Mouse (Mus musculus): Measurements from ENCODE around the gene Myo5c. TPM values are rescaled to one million over a fixed set of nuclear protein-coding genes. Genes with fewer than 3 reads are reported as not detected.

The Myo5c gene
- polyA plus RNA-seq, 1 experiment = 10.3 TPM

GRCm38 (mm10) chr9:75282179-75282578, 50.4 kb downstream of the Myo5c start:
- no peak for DNase-seq (ENCODE audit: low spot score)

GRCm38 (mm10) chr9:75282830-75283229, 51.0 kb downstream of the Myo5c start:
- DNase-seq (ENCODE audit: low spot score) = no peak

- no peak for DNase-seq (ENCODE audit: low spot score)
Measured at GRCm38 (mm10) chr9:75283636-75284035, 51.8 kb downstream of the Myo5c start.

GRCm38 (mm10) chr9:75285363-75285762, 53.5 kb downstream of the Myo5c start:
- DNase-seq (ENCODE audit: low spot score) = no peak

- DNase-seq (ENCODE audit: low spot score) = no peak
Measured at GRCm38 (mm10) chr9:75287636-75288035, 55.8 kb downstream of the Myo5c start.

- DNase-seq (ENCODE audit: low spot score) = no peak
Measured at GRCm38 (mm10) chr9:75289545-75289944, 57.7 kb downstream of the Myo5c start.

GRCm38 (mm10) chr9:75299342-75299741, 67.5 kb downstream of the Myo5c start:
- DNase-seq (ENCODE audit: low spot score) = no peak

GRCm38 (mm10) chr9:75303033-75303432, 71.2 kb downstream of the Myo5c start:
- DNase-seq (ENCODE audit: low spot score) = no peak

- DNase-seq (ENCODE audit: low spot score) = no peak
Measured at GRCm38 (mm10) chr9:75303701-75304261, 72.0 kb downstream of the Myo5c start.

- no peak for DNase-seq (ENCODE audit: low spot score)
Measured at GRCm38 (mm10) chr9:75304286-75304685, 72.5 kb downstream of the Myo5c start.

- no peak for DNase-seq (ENCODE audit: low spot score)
Measured at GRCm38 (mm10) chr9:75306126-75306898, 74.5 kb downstream of the Myo5c start, which contains the start of gene Gnb5. TSS of gene Gnb5 (plus strand) at chr9:75306288.

- no peak for DNase-seq (ENCODE audit: low spot score)
Measured at GRCm38 (mm10) chr9:75307015-75307414, 75.2 kb downstream of the Myo5c start.

GRCm38 (mm10) chr9:75308621-75309020, 76.8 kb downstream of the Myo5c start:
- DNase-seq (ENCODE audit: low spot score) = no peak

- DNase-seq (ENCODE audit: low spot score) = peak; percentile 41
Measured at GRCm38 (mm10) chr9:75312008-75312407, 80.2 kb downstream of the Myo5c start.

- no peak for DNase-seq (ENCODE audit: low spot score)
Measured at GRCm38 (mm10) chr9:75313138-75313831, 81.5 kb downstream of the Myo5c start.

- peak; percentile 69 for DNase-seq (ENCODE audit: low spot score)
Measured at GRCm38 (mm10) chr9:75313832-75314516, 82.2 kb downstream of the Myo5c start.

- no peak for DNase-seq (ENCODE audit: low spot score)
Measured at GRCm38 (mm10) chr9:75314517-75315105, 82.8 kb downstream of the Myo5c start.

GRCm38 (mm10) chr9:75315238-75315637, 83.4 kb downstream of the Myo5c start:
- DNase-seq (ENCODE audit: low spot score) = no peak

GRCm38 (mm10) chr9:75316771-75317170, 85.0 kb downstream of the Myo5c start:
- DNase-seq (ENCODE audit: low spot score) = no peak

- DNase-seq (ENCODE audit: low spot score) = no peak
Measured at GRCm38 (mm10) chr9:75318196-75318595, 86.4 kb downstream of the Myo5c start.

- no peak for DNase-seq (ENCODE audit: low spot score)
Measured at GRCm38 (mm10) chr9:75319365-75319764, 87.5 kb downstream of the Myo5c start.

All from urinary bladder, adult 2 months (tissue).